Mouse (Mus musculus): ENCODE data around the gene Fgfr2. TPM values are rescaled to one million over a fixed set of nuclear protein-coding genes. Genes with fewer than 3 reads are reported as not detected.

Fgfr2 gene
- polyA plus RNA-seq, 1 experiment from 2014 or later: 33.9 TPM

DNA sequence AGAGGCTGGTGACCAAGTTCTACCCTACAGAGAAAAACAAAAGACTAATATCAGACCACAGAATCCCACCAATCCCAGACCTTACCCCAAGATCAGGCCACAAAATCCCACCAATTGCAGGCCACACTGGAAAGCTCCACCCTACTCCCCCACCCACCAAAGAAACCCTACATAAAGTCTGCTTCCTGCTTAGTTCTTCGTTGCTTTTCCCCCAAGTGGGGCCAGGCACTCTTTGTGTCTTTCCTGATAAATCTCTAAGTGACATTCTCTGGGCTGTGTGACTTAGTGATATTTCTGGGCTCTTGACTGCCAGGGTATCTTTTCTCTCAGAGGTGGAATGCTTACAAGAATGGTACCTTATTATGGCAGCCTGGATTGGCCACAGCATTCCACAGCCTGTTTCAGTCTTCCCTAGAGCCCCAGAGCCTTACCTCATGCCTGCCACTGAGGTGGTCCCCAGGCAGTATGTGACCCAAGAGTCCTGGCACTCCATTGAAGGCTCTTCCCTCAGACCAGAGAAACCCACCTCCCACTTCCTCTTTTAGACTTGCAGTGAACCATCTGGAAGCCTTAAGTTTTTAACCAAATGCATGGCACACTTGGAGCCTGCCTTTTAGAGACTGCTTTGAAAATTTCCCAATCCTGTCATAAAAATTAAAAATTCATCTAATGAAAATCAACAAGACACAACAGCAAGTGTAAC lies 742.4 kb downstream of the Fgfr2 start:
- no peaks in the 10 kb centered on the region for H3K9me3 ChIP-seq
- H3K27me3 ChIP-seq: 0 out of 2 replicates have a peak, but pooled peaks cover 6% of the 10 kb centered on the region
- H3K27ac ChIP-seq: no peak overlapping the region
- H3K36me3 ChIP-seq: no peaks in the 10 kb centered on the region
- H3K4me1 ChIP-seq (replicated peaks): peaks cover 14% of the 10 kb centered on the region
- no peak overlapping the region for H3K4me2 ChIP-seq
- H3K9ac ChIP-seq: no peak overlapping the region
- ATAC-seq (ENCODE audit: low FRiP score): no peak
- WGBS: 52% methylated on average over 1 of the region's 1 CpGs
- H3K4me3 ChIP-seq: no peak overlapping the region

DNA sequence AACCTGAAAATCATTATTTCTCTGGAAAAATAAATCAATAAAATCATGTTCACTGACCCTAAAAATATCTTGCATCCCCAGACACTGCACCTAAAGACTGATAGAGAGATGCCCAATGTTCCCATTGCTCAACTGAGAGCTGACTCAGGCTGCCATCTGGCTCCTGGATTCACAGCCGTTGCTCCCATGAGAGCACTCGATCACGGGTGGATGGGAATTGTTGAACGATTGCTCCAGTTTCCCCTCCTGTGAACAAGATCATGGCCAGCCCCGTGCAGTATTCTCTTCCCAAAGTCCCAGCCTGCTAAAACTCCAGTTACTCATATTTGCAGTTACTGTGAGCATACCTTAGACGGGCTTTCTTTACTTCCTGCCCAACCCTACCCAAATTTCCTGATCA lies 745.2 kb downstream of the Fgfr2 start:
- Histone ChIP-seq H3K9me3 (no peaks in the 10 kb centered on the region), H3K27ac (no peak overlapping the region), H3K27me3 (0 out of 2 replicates have a peak, but pooled peaks cover 2% of the 10 kb centered on the region), H3K9ac (no peak overlapping the region), H3K4me1 (replicated peaks) (peaks cover 12% of the 10 kb centered on the region), H3K4me3 (no peak overlapping the region), H3K36me3 (no peaks in the 10 kb centered on the region), H3K4me2 (no peak overlapping the region)
- ATAC-seq (ENCODE audit: low FRiP score): no peak
- WGBS: 63% methylated on average over 6 of the region's 6 CpGs

DNA sequence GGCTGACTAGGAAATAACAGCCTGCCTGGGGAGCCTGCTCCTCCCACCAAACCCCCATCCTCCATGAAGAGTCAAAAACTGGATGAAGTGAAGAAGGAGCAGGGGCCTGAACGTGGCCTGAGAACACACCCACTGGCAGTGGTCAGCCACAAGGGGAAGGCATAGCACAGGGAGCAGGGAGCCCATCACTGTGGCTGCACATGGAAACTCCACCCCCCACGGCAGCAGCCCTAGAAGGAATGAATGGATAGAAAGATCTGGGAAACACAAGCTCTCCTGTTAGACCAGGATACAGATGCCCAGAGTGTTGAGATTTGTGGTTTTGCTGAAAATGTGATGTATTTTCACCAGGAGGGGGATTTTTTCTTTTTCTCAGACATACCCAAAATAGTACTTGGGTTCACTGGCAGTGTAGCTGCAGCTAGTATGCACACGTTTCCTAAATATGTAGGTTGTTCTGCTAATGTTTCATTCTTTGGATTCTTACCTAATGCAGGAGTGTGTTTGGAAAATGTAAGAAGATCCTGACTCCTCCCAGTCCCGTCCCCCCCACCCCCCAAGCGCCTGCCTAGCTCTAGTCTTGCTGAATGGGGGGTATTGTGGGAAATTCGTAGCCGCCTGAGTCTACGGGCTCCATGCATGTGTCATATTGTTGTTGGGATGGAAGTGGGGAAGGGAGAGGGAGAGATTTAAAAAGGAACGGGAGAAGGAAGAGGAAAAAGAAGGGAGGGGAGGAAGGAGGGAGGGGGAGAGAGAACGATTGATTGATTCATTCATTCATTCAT lies 749.4 kb downstream of the Fgfr2 start:
- WGBS: 60% methylated on average over 10 of the region's 10 CpGs
- ATAC-seq (ENCODE audit: low FRiP score): 0 out of 2 replicates have a peak, but pooled peaks have one; percentile 43
- H3K27ac ChIP-seq: peak overlapping the region; percentile 83

DNA sequence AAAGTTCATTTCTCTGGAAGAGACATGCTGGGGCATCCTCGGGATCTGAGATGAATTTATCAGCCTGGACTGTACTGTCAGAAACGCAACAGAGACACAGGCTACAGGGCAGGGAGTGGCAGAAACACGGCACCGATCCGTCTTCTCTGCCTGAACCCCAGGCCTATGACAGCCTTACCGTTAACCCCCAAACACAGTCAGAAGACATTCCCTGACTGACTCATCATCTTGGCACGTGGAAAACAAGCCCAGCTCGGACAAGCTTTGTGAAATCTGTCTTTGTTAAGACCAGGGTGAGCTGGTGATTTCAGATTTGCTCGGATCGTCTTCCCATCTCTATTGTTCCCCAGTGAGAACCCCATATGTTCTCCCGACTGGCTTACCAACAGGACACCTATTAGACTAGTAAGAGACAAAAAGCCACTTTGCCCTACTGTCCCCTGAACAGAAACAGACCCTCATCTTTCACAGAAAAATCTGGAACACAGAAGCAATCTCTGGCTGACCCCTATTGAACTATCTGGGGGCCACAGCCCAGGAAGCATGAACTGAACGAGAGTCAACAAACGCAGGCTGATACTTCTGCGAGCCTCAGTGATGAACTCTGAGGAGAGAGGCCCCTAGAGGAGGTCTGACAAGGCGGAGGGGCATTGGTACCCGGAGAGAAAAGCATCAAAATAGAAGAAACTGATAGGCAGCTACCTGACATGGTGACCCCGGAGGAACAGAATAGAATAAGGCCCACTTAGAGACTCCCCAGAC lies 750.2 kb downstream of the Fgfr2 start:
- Histone ChIP-seq H3K27ac (peak overlapping the region; percentile 83), H3K27me3 (no peaks in the 10 kb centered on the region), H3K4me1 (replicated peaks) (peaks cover 32% of the 10 kb centered on the region), H3K9ac (peak overlapping the region; percentile 36; the same call in 1 of the 2 replicates), H3K4me3 (no peak overlapping the region), H3K36me3 (no peaks in the 10 kb centered on the region), H3K4me2 (peak overlapping the region; percentile 13; the same call in 1 of the 2 replicates), H3K9me3 (no peaks in the 10 kb centered on the region)
- peak; percentile 70; the same call in 1 of the 2 replicates for ATAC-seq (ENCODE audit: low FRiP score)
- 21% methylated on average over 17 of the region's 17 CpGs for WGBS

More for the DNA sequence above, 749.4 kb downstream of the Fgfr2 start:
- H3K9ac ChIP-seq: no peak overlapping the region
- no peaks in the 10 kb centered on the region for H3K9me3 ChIP-seq
- H3K4me3 ChIP-seq: no peak overlapping the region
- H3K27me3 ChIP-seq: no peaks in the 10 kb centered on the region
- peaks cover 30% of the 10 kb centered on the region for H3K4me1 ChIP-seq (replicated peaks)
- no peak overlapping the region for H3K4me2 ChIP-seq
- no peaks in the 10 kb centered on the region for H3K36me3 ChIP-seq

DNA sequence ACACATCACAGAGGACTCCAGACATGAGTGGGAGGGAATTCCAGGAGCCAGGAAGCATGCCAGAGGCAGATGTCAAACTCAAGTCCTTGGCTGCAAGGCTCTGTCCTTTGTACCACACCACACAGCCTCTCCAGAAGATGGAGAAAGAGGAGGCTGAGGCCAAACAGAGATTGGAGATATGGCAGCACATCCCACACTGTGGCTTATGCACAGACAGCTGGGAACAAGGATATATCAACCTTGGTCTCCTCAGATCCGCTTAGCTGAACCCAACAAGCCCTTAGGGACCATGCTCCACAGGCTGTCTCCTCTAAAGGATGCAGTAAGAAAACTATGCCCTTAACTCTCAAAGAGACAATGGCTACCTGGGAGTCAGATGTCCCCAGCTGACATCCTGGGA lies 751.3 kb downstream of the Fgfr2 start:
- no peak overlapping the region for H3K4me2 ChIP-seq
- H3K9ac ChIP-seq: no peak overlapping the region
- H3K4me1 ChIP-seq (replicated peaks): peaks cover 32% of the 10 kb centered on the region
- H3K27ac ChIP-seq: peak overlapping the region; percentile 83
- no peak for ATAC-seq (ENCODE audit: low FRiP score)
- H3K27me3 ChIP-seq: no peaks in the 10 kb centered on the region
- 71% methylated on average over 1 of the region's 1 CpGs for WGBS
- no peak overlapping the region for H3K4me3 ChIP-seq
- H3K36me3 ChIP-seq: no peaks in the 10 kb centered on the region
- H3K9me3 ChIP-seq: no peaks in the 10 kb centered on the region

DNA sequence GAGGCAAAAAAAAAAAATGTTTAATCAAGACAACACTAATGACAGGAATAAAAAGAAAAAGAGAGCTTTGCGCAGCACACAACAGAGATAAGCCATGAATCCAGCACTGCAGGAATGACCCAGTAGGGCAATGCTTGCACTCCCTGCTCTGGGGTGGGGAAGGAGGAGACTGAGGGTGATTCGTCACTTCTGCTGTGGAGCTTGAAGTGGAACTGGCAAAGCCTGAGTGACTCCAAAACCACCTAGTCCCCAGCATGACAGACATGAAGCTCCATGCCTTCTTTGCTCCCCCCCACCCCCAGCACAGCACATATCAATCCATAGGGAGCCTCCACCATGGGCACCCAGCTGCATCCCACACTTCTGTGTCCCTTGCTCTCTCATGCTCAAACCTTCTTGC lies 753.4 kb downstream of the Fgfr2 start:
- Histone ChIP-seq H3K4me3 (no peak overlapping the region), H3K4me1 (replicated peaks) (peaks cover 32% of the 10 kb centered on the region), H3K9me3 (no peaks in the 10 kb centered on the region), H3K9ac (no peak overlapping the region), H3K27ac (no peak overlapping the region), H3K4me2 (no peak overlapping the region), H3K27me3 (no peaks in the 10 kb centered on the region), H3K36me3 (no peaks in the 10 kb centered on the region)
- 81% methylated on average over 2 of the region's 2 CpGs for WGBS
- ATAC-seq (ENCODE audit: low FRiP score): no peak

DNA sequence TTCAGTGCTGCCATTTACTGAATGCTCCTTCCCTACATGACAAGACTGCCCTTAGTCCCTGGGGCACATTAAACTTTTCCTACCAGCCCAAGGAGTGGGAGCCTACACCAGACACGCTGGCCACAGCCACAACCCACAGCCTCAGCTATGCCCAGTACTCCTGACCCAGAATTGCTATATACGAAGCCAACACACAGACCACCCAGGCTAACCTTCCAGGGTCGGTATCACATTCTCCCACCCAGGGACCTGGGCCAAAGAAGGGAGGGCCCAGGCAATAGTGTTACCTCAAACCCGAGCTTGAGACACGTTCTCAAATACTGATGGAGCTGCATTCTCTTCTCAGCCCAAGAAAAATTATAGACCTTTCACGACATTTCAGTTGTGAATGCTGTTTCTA lies 754.3 kb downstream of the Fgfr2 start:
- Histone ChIP-seq H3K4me2 (no peak overlapping the region), H3K4me3 (no peak overlapping the region), H3K9me3 (no peaks in the 10 kb centered on the region), H3K27ac (no peak overlapping the region), H3K36me3 (no peaks in the 10 kb centered on the region), H3K4me1 (replicated peaks) (peaks cover 30% of the 10 kb centered on the region), H3K27me3 (no peaks in the 10 kb centered on the region), H3K9ac (no peak overlapping the region)
- ATAC-seq (ENCODE audit: low FRiP score): no peak
- 79% methylated on average over 6 of the region's 6 CpGs for WGBS

DNA sequence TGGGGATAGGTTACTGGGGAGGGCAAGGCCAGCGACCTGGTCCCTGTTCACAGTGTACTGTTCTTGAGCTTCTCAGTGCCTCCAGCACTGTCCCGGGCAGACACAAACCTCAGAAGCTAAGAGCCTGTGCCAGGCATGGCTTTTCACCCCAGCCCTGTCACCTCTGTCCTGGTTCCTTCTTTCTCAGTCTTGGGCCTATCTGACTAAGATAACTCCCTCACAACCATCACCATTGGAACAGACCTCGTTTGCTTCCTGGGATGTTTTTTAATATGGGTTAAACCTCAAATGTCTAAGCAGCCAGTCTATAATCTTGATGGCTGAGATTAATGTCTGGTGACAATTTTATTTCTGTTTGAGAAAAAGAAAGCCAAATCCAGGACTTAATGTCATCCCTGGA lies 755.8 kb downstream of the Fgfr2 start:
- 87% methylated on average over 3 of the region's 3 CpGs for WGBS
- no peak for ATAC-seq (ENCODE audit: low FRiP score)
- no peaks in the 10 kb centered on the region for H3K27me3 ChIP-seq
- H3K4me3 ChIP-seq: no peak overlapping the region
- peaks cover 27% of the 10 kb centered on the region for H3K4me1 ChIP-seq (replicated peaks)
- H3K9ac ChIP-seq: no peak overlapping the region
- no peak overlapping the region for H3K27ac ChIP-seq
- H3K9me3 ChIP-seq: no peaks in the 10 kb centered on the region
- H3K4me2 ChIP-seq: no peak overlapping the region
- H3K36me3 ChIP-seq: no peaks in the 10 kb centered on the region

DNA sequence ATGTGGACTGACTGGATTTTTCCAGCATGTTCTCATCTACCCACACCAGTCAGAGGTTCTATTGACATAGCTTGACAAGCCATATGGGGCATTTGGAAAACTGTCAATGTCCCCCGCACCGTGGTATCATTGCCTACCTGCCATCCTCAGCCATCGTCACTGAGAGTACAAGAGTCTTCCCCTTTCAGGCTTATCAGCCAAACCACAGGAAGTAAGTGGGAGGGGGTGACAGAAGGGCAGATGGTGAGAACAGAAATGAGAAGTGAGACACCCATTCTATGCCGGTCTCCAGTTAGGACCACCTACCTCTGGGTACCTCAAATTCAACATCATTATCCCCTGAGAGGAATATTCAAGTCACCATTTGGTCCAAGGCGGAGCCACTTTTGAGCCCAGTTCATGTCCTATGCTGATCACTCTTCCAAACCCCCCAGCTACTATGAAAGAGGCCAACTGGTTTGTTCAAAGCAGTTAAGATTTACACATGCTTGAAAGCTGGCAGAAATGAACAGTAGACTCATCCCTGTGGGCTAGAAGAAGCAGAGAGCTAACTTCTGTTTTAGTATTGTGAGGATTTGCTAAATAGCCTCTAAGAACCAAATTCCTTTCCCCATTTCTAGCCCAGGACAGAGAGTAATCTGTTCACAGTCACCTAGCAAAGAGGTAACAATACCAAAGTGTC lies 757.3 kb downstream of the Fgfr2 start:
- Histone ChIP-seq H3K4me2 (no peak overlapping the region), H3K9me3 (no peaks in the 10 kb centered on the region), H3K9ac (no peak overlapping the region), H3K36me3 (no peaks in the 10 kb centered on the region), H3K27ac (no peak overlapping the region), H3K4me3 (no peak overlapping the region), H3K27me3 (no peaks in the 10 kb centered on the region), H3K4me1 (replicated peaks) (peaks cover 19% of the 10 kb centered on the region)
- WGBS: 87% methylated on average over 5 of the region's 5 CpGs
- no peak for ATAC-seq (ENCODE audit: low FRiP score)

DNA sequence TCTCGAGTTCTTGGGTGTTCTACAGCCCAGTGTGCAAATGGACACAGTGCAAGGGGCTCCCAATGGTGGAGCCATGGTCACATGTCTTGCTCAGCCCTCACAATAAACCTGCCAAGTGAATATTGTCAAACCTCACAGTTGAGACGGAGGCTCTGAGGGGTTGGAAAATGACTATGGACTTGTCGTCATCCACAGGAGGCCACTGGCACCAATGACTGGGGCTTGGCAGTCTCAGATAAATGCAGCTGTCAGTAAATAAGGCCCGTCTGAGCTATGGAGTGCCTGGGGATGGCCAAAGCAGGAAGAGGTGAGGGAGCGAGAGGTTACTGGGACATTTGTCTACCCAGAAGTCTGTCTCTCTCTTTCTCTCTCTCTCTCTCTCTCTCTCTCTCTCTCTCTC lies 758.0 kb downstream of the Fgfr2 start:
- WGBS: 83% methylated on average over 5 of the region's 5 CpGs
- no peak overlapping the region for H3K4me3 ChIP-seq
- H3K36me3 ChIP-seq: no peaks in the 10 kb centered on the region
- no peak overlapping the region for H3K27ac ChIP-seq
- no peaks in the 10 kb centered on the region for H3K9me3 ChIP-seq
- no peaks in the 10 kb centered on the region for H3K27me3 ChIP-seq
- H3K4me1 ChIP-seq (replicated peaks): peaks cover 19% of the 10 kb centered on the region
- H3K9ac ChIP-seq: no peak overlapping the region
- no peak for ATAC-seq (ENCODE audit: low FRiP score)
- H3K4me2 ChIP-seq: no peak overlapping the region

DNA sequence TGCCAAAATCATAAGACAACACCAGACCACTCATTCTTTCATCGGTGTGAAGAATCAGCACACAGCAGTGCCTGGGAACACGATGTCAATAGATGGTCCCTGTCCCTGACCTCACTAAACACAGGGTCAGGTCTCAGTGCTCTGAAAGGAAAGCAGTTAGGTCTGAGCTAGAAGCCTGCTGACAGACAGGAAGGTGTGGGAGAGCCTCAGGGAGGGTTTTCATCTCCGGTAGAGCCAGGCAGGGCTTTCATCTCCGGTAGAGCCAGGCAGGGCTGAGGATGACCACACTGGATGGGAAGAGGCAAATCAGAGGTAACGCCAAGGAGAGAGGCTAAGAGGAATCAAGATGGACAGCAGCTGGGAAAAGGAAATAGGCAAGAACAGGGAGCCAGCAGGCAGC lies 758.6 kb downstream of the Fgfr2 start:
- Histone ChIP-seq H3K9ac (no peak overlapping the region), H3K27me3 (no peaks in the 10 kb centered on the region), H3K9me3 (no peaks in the 10 kb centered on the region), H3K4me1 (replicated peaks) (peaks cover 19% of the 10 kb centered on the region), H3K36me3 (no peaks in the 10 kb centered on the region), H3K4me3 (no peak overlapping the region), H3K4me2 (no peak overlapping the region), H3K27ac (no peak overlapping the region)
- WGBS: 76% methylated on average over 5 of the region's 5 CpGs
- no peak for ATAC-seq (ENCODE audit: low FRiP score)

DNA sequence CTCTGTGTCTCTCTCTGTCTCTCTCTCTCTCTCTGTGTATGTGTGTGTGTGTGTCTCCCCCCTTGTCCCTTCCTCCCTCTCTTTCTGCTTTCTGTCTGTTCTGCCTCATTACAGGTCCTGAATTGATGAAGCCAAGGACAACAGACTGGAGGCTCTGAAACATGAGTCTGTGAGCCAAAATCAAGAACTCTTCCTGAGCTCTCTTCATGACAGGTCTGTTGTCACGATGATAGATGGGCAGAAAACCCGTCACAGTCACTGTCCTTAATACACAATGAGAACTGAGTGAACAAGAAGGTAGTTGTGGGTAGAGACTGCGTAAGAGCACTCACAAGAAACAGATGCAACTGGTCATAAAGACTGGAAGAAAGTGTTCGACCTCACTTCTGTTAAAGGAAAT lies 762.8 kb downstream of the Fgfr2 start:
- no peak for ATAC-seq (ENCODE audit: low FRiP score)
- Histone ChIP-seq H3K4me2 (no peak overlapping the region), H3K27me3 (no peaks in the 10 kb centered on the region), H3K9ac (no peak overlapping the region), H3K36me3 (no peaks in the 10 kb centered on the region), H3K9me3 (no peaks in the 10 kb centered on the region), H3K4me1 (replicated peaks) (peaks cover 22% of the 10 kb centered on the region), H3K4me3 (no peak overlapping the region), H3K27ac (no peak overlapping the region)
- 64% methylated on average over 4 of the region's 4 CpGs for WGBS
